Mouse (Mus musculus): ENCODE data around the gene C1qtnf4.

DNA sequence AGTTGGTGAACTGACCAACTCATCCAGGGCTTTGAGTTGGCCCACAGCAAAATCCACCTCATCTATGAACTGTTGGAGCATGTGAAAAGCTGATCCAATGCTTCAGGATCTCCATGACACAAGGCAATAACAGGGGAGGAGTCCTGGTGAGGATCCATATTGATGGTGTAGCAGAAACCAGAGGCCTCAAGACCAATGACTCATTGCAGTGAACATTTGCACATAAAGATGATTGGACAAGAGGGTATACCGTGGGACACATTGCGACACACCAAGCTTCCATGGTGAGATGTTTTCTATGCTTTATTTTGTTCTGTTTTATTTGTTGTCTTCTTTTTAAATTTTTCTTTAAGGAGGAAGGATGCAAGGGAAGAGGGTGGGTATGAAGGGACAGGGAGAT, 37.0 kb downstream of the C1qtnf4 start:
- TF ChIP-seq CTCF (IDR thresholded peaks at IDR 0.05; ENCODE audit: control insufficient read depth, insufficient read depth, insufficient replicate concordance, low read depth, low read length) (no peak), POLR2A (IDR thresholded peaks at IDR 0.05; ENCODE audit: control insufficient read depth, low read depth, low read length) (no peak)

Data from testis, adult 2 months (tissue).